Mouse (Mus musculus): ENCODE results near the gene Mtcl1. TPM values are rescaled to one million over a fixed set of nuclear protein-coding genes. Genes with fewer than 3 reads are reported as not detected.

Mtcl1 gene
- polyA plus RNA-seq, 1 experiment from 2014 or later: 3.5 TPM

GRCm38 (mm10) chr17:66448421-66449405 lies 837 bp downstream of the Mtcl1 start:
- peak; percentile 19 for ATAC-seq (replicated peaks; ENCODE audit: low FRiP score, low read depth)
- DNase-seq (ENCODE audit: low spot score): peak; percentile 44
- under 1% methylated on average over 110 of the region's 136 CpGs for WGBS

DNA sequence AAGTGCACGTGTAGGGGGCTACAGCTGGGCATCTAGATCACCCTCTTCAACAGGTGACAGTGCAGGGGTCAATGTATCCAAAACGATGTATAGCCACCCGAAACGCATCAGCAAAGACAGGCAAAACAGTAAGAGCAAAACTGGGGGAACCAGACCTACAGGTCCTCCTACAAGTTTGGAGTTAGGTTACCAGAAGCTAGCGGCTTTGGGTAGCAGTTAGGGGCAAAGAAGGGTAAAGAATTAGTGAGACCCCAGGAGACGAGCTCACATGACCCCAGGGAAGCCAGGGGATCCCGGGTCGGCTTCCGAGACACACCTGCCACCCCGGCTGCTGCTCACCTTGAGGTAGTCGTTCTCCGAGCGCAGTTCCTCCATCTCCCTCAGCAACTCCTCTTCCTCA lies 1.6 kb downstream of the Mtcl1 start:
- WGBS: 3% methylated on average over 13 of the region's 13 CpGs
- ATAC-seq (replicated peaks; ENCODE audit: low FRiP score, low read depth): no peak

More at GRCm38 (mm10) chr17:66448421-66449405, 837 bp downstream of the Mtcl1 start:
- Histone ChIP-seq H3K4me2 (ENCODE audit: low read length) (peak overlapping the region; percentile 100), H3K9me3 (replicated peaks; ENCODE audit: low read length) (no peaks in the 10 kb centered on the region), H3K27me3 (ENCODE audit: insufficient read depth, low read length) (no peaks in the 10 kb centered on the region), H3K4me1 (replicated peaks; ENCODE audit: insufficient read depth, low read length) (peaks cover 9% of the 10 kb centered on the region), H3K27ac (peak overlapping the region; percentile 78), H3K36me3 (ENCODE audit: insufficient read depth, low read length) (no peaks in the 10 kb centered on the region), H3K4me3 (replicated peaks; ENCODE audit: low read depth, low read length) (peak overlapping the region; percentile 80), H3K9ac (ENCODE audit: low read depth, low read length) (peak overlapping the region; percentile 81)
- peak; percentile 47; the same call in 1 of the 2 replicates for TF ChIP-seq CTCF (IDR thresholded peaks at IDR 0.05; ENCODE audit: low read depth)

GRCm38 (mm10) chr17:66447007-66447312 lies 2.6 kb downstream of the Mtcl1 start:
- DNase-seq (ENCODE audit: low spot score): no peak
- H3K4me2 ChIP-seq (ENCODE audit: low read length): peak overlapping the region; percentile 100
- no peak overlapping the region for H3K27ac ChIP-seq
- 73% methylated on average over 7 of the region's 7 CpGs for whole genome bisulfite sequencing
- no peak overlapping the region for H3K9ac ChIP-seq (ENCODE audit: low read depth, low read length)
- H3K27me3 ChIP-seq (ENCODE audit: insufficient read depth, low read length): no peaks in the 10 kb centered on the region
- H3K4me3 ChIP-seq (replicated peaks; ENCODE audit: low read depth, low read length): 0 out of 2 replicates have a peak overlapping the region, but pooled peaks have one; percentile 80
- TF ChIP-seq CTCF (IDR thresholded peaks at IDR 0.05; ENCODE audit: low read depth): no peak
- no peaks in the 10 kb centered on the region for H3K9me3 ChIP-seq (replicated peaks; ENCODE audit: low read length)
- H3K36me3 ChIP-seq (ENCODE audit: insufficient read depth, low read length): no peaks in the 10 kb centered on the region
- no peak for ATAC-seq (replicated peaks; ENCODE audit: low FRiP score, low read depth)
- peaks cover 9% of the 10 kb centered on the region for H3K4me1 ChIP-seq (replicated peaks; ENCODE audit: insufficient read depth, low read length)

More for the DNA sequence above, 1.6 kb downstream of the Mtcl1 start:
- H3K27me3 ChIP-seq (ENCODE audit: insufficient read depth, low read length): no peaks in the 10 kb centered on the region
- TF ChIP-seq CTCF (IDR thresholded peaks at IDR 0.05; ENCODE audit: low read depth): no peak
- no peaks in the 10 kb centered on the region for H3K36me3 ChIP-seq (ENCODE audit: insufficient read depth, low read length)
- no peak for DNase-seq (ENCODE audit: low spot score)
- H3K4me1 ChIP-seq (replicated peaks; ENCODE audit: insufficient read depth, low read length): peaks cover 9% of the 10 kb centered on the region
- no peaks in the 10 kb centered on the region for H3K9me3 ChIP-seq (replicated peaks; ENCODE audit: low read length)
- H3K4me3 ChIP-seq (replicated peaks; ENCODE audit: low read depth, low read length): peak overlapping the region; percentile 80
- no peak overlapping the region for H3K27ac ChIP-seq
- H3K4me2 ChIP-seq (ENCODE audit: low read length): peak overlapping the region; percentile 100
- peak overlapping the region; percentile 81 for H3K9ac ChIP-seq (ENCODE audit: low read depth, low read length)

- Histone ChIP-seq H3K9me3 (replicated peaks; ENCODE audit: low read length) (no peaks in the 10 kb centered on the region), H3K4me1 (replicated peaks; ENCODE audit: insufficient read depth, low read length) (peaks cover 9% of the 10 kb centered on the region), H3K9ac (ENCODE audit: low read depth, low read length) (no peak overlapping the region), H3K4me3 (replicated peaks; ENCODE audit: low read depth, low read length) (no peak overlapping the region), H3K4me2 (ENCODE audit: low read length) (peak overlapping the region; percentile 28), H3K36me3 (ENCODE audit: insufficient read depth, low read length) (no peaks in the 10 kb centered on the region), H3K27ac (no peak overlapping the region), H3K27me3 (ENCODE audit: insufficient read depth, low read length) (no peaks in the 10 kb centered on the region)
- ATAC-seq (replicated peaks; ENCODE audit: low FRiP score, low read depth) (no peak), DNase-seq (ENCODE audit: low spot score) (no peak)
- 59% methylated on average over 7 of the region's 7 CpGs for WGBS
- TF ChIP-seq CTCF (IDR thresholded peaks at IDR 0.05; ENCODE audit: low read depth): no peak
Measured at GRCm38 (mm10) chr17:66446196-66447006, 3.1 kb downstream of the Mtcl1 start.

DNA sequence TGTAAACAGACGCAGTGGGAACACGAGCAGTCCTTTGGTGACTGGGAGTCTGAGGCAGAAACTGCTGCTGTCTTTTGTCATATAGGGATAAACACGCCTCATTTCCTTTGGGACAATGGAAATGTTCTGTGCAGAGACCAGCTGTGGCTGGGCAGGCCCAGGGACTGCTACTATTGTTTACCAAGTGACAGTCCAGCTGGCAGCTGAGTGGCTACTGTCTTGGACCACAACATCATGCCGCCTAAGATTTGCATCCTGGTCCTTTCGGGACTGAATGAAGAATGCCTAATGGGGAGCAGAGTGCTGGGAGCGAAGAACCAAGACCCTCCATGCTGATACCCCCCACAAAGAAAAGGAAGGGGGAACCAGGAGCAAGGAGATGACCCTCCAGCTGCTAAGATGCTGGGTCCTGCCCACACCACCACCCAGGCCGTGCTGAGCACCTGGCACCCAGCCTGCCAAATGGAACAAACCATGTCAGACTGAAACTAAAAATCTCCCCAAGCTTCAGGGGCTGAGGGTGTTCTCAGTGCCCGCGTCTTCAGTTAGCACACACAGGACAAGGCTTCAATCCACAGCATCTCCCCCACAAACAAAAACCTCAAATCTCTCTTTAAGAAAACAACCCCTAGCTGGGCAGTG lies 5.4 kb downstream of the Mtcl1 start:
- Histone ChIP-seq H3K36me3 (ENCODE audit: insufficient read depth, low read length) (no peaks in the 10 kb centered on the region), H3K9ac (ENCODE audit: low read depth, low read length) (no peak overlapping the region), H3K9me3 (replicated peaks; ENCODE audit: low read length) (no peaks in the 10 kb centered on the region), H3K4me1 (replicated peaks; ENCODE audit: insufficient read depth, low read length) (peaks cover 5% of the 10 kb centered on the region), H3K27me3 (ENCODE audit: insufficient read depth, low read length) (no peaks in the 10 kb centered on the region), H3K4me2 (ENCODE audit: low read length) (no peak overlapping the region), H3K4me3 (replicated peaks; ENCODE audit: low read depth, low read length) (no peak overlapping the region), H3K27ac (no peak overlapping the region)
- no peak for TF ChIP-seq CTCF (IDR thresholded peaks at IDR 0.05; ENCODE audit: low read depth)
- ATAC-seq (replicated peaks; ENCODE audit: low FRiP score, low read depth) (no peak), DNase-seq (ENCODE audit: low spot score) (peak; percentile 9)
- 67% methylated on average over 9 of the region's 9 CpGs for WGBS

- no peak for TF ChIP-seq CTCF (IDR thresholded peaks at IDR 0.05; ENCODE audit: low read depth)
- no peak for ATAC-seq (replicated peaks; ENCODE audit: low FRiP score, low read depth)
- DNase-seq (ENCODE audit: low spot score): no peak
- 87% methylated on average over 7 of the region's 8 CpGs for WGBS
- Histone ChIP-seq H3K27ac (no peak overlapping the region), H3K4me1 (replicated peaks; ENCODE audit: insufficient read depth, low read length) (no peaks in the 10 kb centered on the region), H3K36me3 (ENCODE audit: insufficient read depth, low read length) (no peaks in the 10 kb centered on the region), H3K9ac (ENCODE audit: low read depth, low read length) (no peak overlapping the region), H3K4me3 (replicated peaks; ENCODE audit: low read depth, low read length) (no peak overlapping the region), H3K27me3 (ENCODE audit: insufficient read depth, low read length) (no peaks in the 10 kb centered on the region), H3K4me2 (ENCODE audit: low read length) (no peak overlapping the region), H3K9me3 (replicated peaks; ENCODE audit: low read length) (no peaks in the 10 kb centered on the region)
Measured at GRCm38 (mm10) chr17:66439888-66440287, 9.7 kb downstream of the Mtcl1 start.
